Mouse (Mus musculus): ENCODE results near the gene Fam228b. TPM values are rescaled to one million over a fixed set of nuclear protein-coding genes. Genes with fewer than 3 reads are reported as not detected.
"Not testable (repeated sequence)": the region's sequence is repeated elsewhere in the genome, so short reads cannot be mapped to it uniquely, and the experiment has no call there.

Gene Fam228b
- polyA plus RNA-seq, 1 experiment from 2014 or later = 4.8 TPM

- Histone ChIP-seq H3K36me3 (peaks cover 41% of the 10 kb centered on the region), H3K27ac (replicated peaks) (no peak overlapping the region), H3K9me3 (no peaks in the 10 kb centered on the region), H3K4me1 (replicated peaks) (no peaks in the 10 kb centered on the region), H3K9ac (no peak overlapping the region), H3K4me2 (no peak overlapping the region), H3K4me3 (no peak overlapping the region), H3K27me3 (no peaks in the 10 kb centered on the region)
- no peak for ATAC-seq (ENCODE audit: low read depth)
- whole genome bisulfite sequencing = 88% methylated on average over 14 of the region's 14 CpGs
Measured at GRCm38 (mm10) chr12:4707488-4708017, 61.5 kb downstream of the Fam228b start.

GRCm38 (mm10) chr12:4706901-4707300 lies 62.2 kb downstream of the Fam228b start:
- no peaks in the 10 kb centered on the region for H3K4me1 ChIP-seq (replicated peaks)
- H3K4me2 ChIP-seq = no peak overlapping the region
- no peak overlapping the region for H3K27ac ChIP-seq (replicated peaks)
- 89% methylated on average over 10 of the region's 10 CpGs for WGBS
- H3K4me3 ChIP-seq = no peak overlapping the region
- no peak overlapping the region for H3K9ac ChIP-seq
- no peaks in the 10 kb centered on the region for H3K27me3 ChIP-seq
- no peak for ATAC-seq (ENCODE audit: low read depth)
- H3K36me3 ChIP-seq = peaks cover 36% of the 10 kb centered on the region
- no peaks in the 10 kb centered on the region for H3K9me3 ChIP-seq

- Histone ChIP-seq H3K36me3 (peaks cover 37% of the 10 kb centered on the region), H3K4me2 (no peak overlapping the region), H3K4me3 (no peak overlapping the region), H3K27ac (replicated peaks) (no peak overlapping the region), H3K27me3 (no peaks in the 10 kb centered on the region), H3K9ac (no peak overlapping the region), H3K4me1 (replicated peaks) (no peaks in the 10 kb centered on the region), H3K9me3 (no peaks in the 10 kb centered on the region)
- WGBS = 91% methylated on average over 5 of the region's 5 CpGs
- no peak for ATAC-seq (ENCODE audit: low read depth)
Measured at GRCm38 (mm10) chr12:4706175-4706574, 62.9 kb downstream of the Fam228b start.

GRCm38 (mm10) chr12:4705626-4706025 lies 63.4 kb downstream of the Fam228b start:
- whole genome bisulfite sequencing = 82% methylated on average over 6 of the region's 6 CpGs
- ATAC-seq (ENCODE audit: low read depth); H3K4me1 ChIP-seq (replicated peaks); H3K4me2 ChIP-seq; H3K9ac ChIP-seq; H3K27ac ChIP-seq (replicated peaks); H3K9me3 ChIP-seq; H3K4me3 ChIP-seq; H3K27me3 ChIP-seq: not testable (repeated sequence)
- peaks cover 40% of the 10 kb centered on the region for H3K36me3 ChIP-seq

- H3K27ac ChIP-seq (replicated peaks) = no peak overlapping the region
- no peak overlapping the region for H3K4me3 ChIP-seq
- ATAC-seq (ENCODE audit: low read depth) = no peak
- no peak overlapping the region for H3K4me2 ChIP-seq
- H3K27me3 ChIP-seq = no peaks in the 10 kb centered on the region
- WGBS = 84% methylated on average over 1 of the region's 1 CpGs
- no peaks in the 10 kb centered on the region for H3K9me3 ChIP-seq
- H3K36me3 ChIP-seq = 0 out of 2 replicates have a peak, but pooled peaks cover 7% of the 10 kb centered on the region
- no peaks in the 10 kb centered on the region for H3K4me1 ChIP-seq (replicated peaks)
- H3K9ac ChIP-seq = no peak overlapping the region
Measured at GRCm38 (mm10) chr12:4694534-4694933, 74.5 kb downstream of the Fam228b start.

- WGBS = 83% methylated on average over 3 of the region's 3 CpGs
- no peak for ATAC-seq (ENCODE audit: low read depth)
- no peaks in the 10 kb centered on the region for H3K4me1 ChIP-seq (replicated peaks)
Measured at GRCm38 (mm10) chr12:4691193-4691592, 77.9 kb downstream of the Fam228b start.

More at GRCm38 (mm10) chr12:4691193-4691592, 77.9 kb downstream of the Fam228b start:
- H3K36me3 ChIP-seq = no peaks in the 10 kb centered on the region
- no peak overlapping the region for H3K27ac ChIP-seq (replicated peaks)
- H3K9ac ChIP-seq = no peak overlapping the region
- no peaks in the 10 kb centered on the region for H3K9me3 ChIP-seq
- H3K4me3 ChIP-seq = no peak overlapping the region
- no peak overlapping the region for H3K4me2 ChIP-seq
- H3K27me3 ChIP-seq = no peaks in the 10 kb centered on the region

Other genes starting within 250 kb of the Fam228b start
- gene Itsn2, start 176.6 kb downstream of the Fam228b start, polyA plus RNA-seq (2015; fragmentation: Nextera tagmentation; extraction: Ambion mirVana) = 21.6 and 22.3 TPM in 2 replicates
- gene Gm3625, start 176.3 kb downstream of the Fam228b start, polyA plus RNA-seq (2015; fragmentation: Nextera tagmentation; extraction: Ambion mirVana) = not detected in 2 replicates
- gene Fam228a, start 30.8 kb downstream of the Fam228b start, polyA plus RNA-seq (2015; fragmentation: Nextera tagmentation; extraction: Ambion mirVana) = 0.45 and 0.66 TPM in 2 replicates
- gene Pfn4, start 245 bp downstream of the Fam228b start, polyA plus RNA-seq (2015; fragmentation: Nextera tagmentation; extraction: Ambion mirVana) = 8.4 and 10.8 TPM in 2 replicates
- gene Sf3b6, start 48.3 kb upstream of the Fam228b start, polyA plus RNA-seq (2015; fragmentation: Nextera tagmentation; extraction: Ambion mirVana) = 245 and 256 TPM in 2 replicates
- gene Fkbp1b, start 72.3 kb upstream of the Fam228b start, polyA plus RNA-seq (2015; fragmentation: Nextera tagmentation; extraction: Ambion mirVana) = 101 and 130 TPM in 2 replicates
- gene Wdcp, start 74.0 kb upstream of the Fam228b start, polyA plus RNA-seq (2015; fragmentation: Nextera tagmentation; extraction: Ambion mirVana) = 17.1 and 17.9 TPM in 2 replicates
- gene Mfsd2b, start 105.1 kb upstream of the Fam228b start, polyA plus RNA-seq (2015; fragmentation: Nextera tagmentation; extraction: Ambion mirVana) = 2.8 and 3.2 TPM in 2 replicates
- gene Ubxn2a, start 138.4 kb upstream of the Fam228b start, polyA plus RNA-seq (2015; fragmentation: Nextera tagmentation; extraction: Ambion mirVana) = 41.0 and 45.4 TPM in 2 replicates
- gene Atad2b, start 148.1 kb upstream of the Fam228b start, polyA plus RNA-seq (2015; fragmentation: Nextera tagmentation; extraction: Ambion mirVana) = 12.8 and 14.2 TPM in 2 replicates